Mouse (Mus musculus) olfactory bulb, adult 2 months (tissue): Measurements from ENCODE around the gene Mmp11. TPM values are rescaled to one million over a fixed set of nuclear protein-coding genes. Genes with fewer than 3 reads are reported as not detected.

Experiments
- H3K27ac ChIP-seq: fragments of 200-500 bp; 2 replicates; pipeline ENCODE4 v1.5.1; 2012; ENCODE audit warnings: low read depth, low read length; ENCODE audit not compliant: insufficient read depth
- H3K4me1 ChIP-seq: fragments of 200-500 bp; 2 replicates; pipeline ENCODE4 v1.6.1; 2012; ENCODE audit warnings: low read length; ENCODE audit not compliant: control insufficient read depth, insufficient read depth
- H3K4me3 ChIP-seq: fragments of 200-500 bp; 2 replicates; pipeline ENCODE4 v1.5.1; 2012; ENCODE audit warnings: mild to moderate bottlenecking, low read depth, low read length, moderate library complexity; ENCODE audit not compliant: insufficient read depth
- CTCF ChIP-seq: fragments of 200-500 bp; IDR thresholded peaks from 2 replicates; pipeline ENCODE4 v1.5.1; 2012; ENCODE audit warnings: low read depth, mild to moderate bottlenecking, low read length, moderate library complexity; ENCODE audit not compliant: insufficient read depth
- POLR2A ChIP-seq: fragments of 200-500 bp; IDR thresholded peaks from 2 replicates; pipeline ENCODE4 v1.6.1; 2012; ENCODE audit warnings: mild to moderate bottlenecking, low read depth, low read length, moderate library complexity; ENCODE audit not compliant: insufficient read depth
- WGBS: fragments of 180-500 bp; shearing (Covaris S2); methylation state at CpG from one replicate; pipeline ENCODE4 v1.1.7; 2018; 5-methylcytosine and 5-hydroxymethylcytosine counted together
- polyA plus RNA-seq: library from polyadenylated mRNA; stranded (reverse); fragments of >200 nt; gene quantifications from 2 replicates; pipeline ENCODE4 v1.2.4, GENCODE M21; 2012; ENCODE audit warnings: low replicate concordance; ENCODE audit not compliant: missing spikeins, insufficient read depth, insufficient read length

Gene Mmp11
- polyA plus RNA-seq, 1 experiment, result not detected

- WGBS, result 14% methylated on average over 23 of the region's 23 CpGs
- peak overlapping the region; percentile 36 for H3K4me3 ChIP-seq
- H3K27ac ChIP-seq, result no peak overlapping the region
- H3K4me1 ChIP-seq, result peaks cover 16% of the 10 kb centered on the region
- TF ChIP-seq POLR2A, result no peak
- TF ChIP-seq CTCF, result no peak
These were observed 14.5 kb upstream of the Mmp11 start for GRCm38 (mm10) chr10:75950791-75951210.

GRCm38 (mm10) chr10:75949053-75950045, 13.1 kb upstream of the Mmp11 start:
- H3K27ac ChIP-seq, result no peak overlapping the region
- TF ChIP-seq POLR2A (no peak), CTCF (no peak)
- 89% methylated on average over 22 of the region's 22 CpGs for WGBS
- peaks cover 14% of the 10 kb centered on the region for H3K4me1 ChIP-seq
- H3K4me3 ChIP-seq, result no peak overlapping the region

- TF ChIP-seq CTCF (no peak), POLR2A (no peak)
- peaks cover 12% of the 10 kb centered on the region for H3K4me1 ChIP-seq
- no peak overlapping the region for H3K27ac ChIP-seq
- WGBS, result 84% methylated on average over 5 of the region's 5 CpGs
- H3K4me3 ChIP-seq, result no peak overlapping the region
These were observed 11.8 kb upstream of the Mmp11 start for GRCm38 (mm10) chr10:75948079-75948478.

GRCm38 (mm10) chr10:75945896-75946295, 9.6 kb upstream of the Mmp11 start:
- 90% methylated on average over 7 of the region's 7 CpGs for WGBS
- H3K27ac ChIP-seq, result no peak overlapping the region
- H3K4me3 ChIP-seq, result no peak overlapping the region
- H3K4me1 ChIP-seq, result peaks cover 9% of the 10 kb centered on the region
- TF ChIP-seq POLR2A, result no peak
- no peak for TF ChIP-seq CTCF

- Histone ChIP-seq H3K4me1 (peaks cover 9% of the 10 kb centered on the region), H3K27ac (no peak overlapping the region), H3K4me3 (no peak overlapping the region)
- TF ChIP-seq CTCF (no peak), POLR2A (no peak)
- WGBS, result 91% methylated on average over 7 of the region's 7 CpGs
These were observed 8.9 kb upstream of the Mmp11 start for GRCm38 (mm10) chr10:75945213-75945612.

GRCm38 (mm10) chr10:75944066-75944772, 7.9 kb upstream of the Mmp11 start:
- Histone ChIP-seq H3K4me3 (no peak overlapping the region), H3K4me1 (peaks cover 13% of the 10 kb centered on the region), H3K27ac (peak overlapping the region; percentile 23)
- WGBS, result 14% methylated on average over 11 of the region's 11 CpGs
- TF ChIP-seq CTCF (no peak), POLR2A (no peak)

- TF ChIP-seq CTCF, result no peak
- TF ChIP-seq POLR2A, result no peak
- Histone ChIP-seq H3K4me3 (no peak within 1 kb of the TSS), H3K4me1 (peaks cover 15% of the 10 kb centered on the region), H3K27ac (peak within 1 kb of the TSS; percentile 23)
- 85% methylated on average over 15 of the region's 15 CpGs for WGBS
These were observed 6.6 kb upstream of the Mmp11 start, which contains the start of gene Vpreb3 for GRCm38 (mm10) chr10:75942736-75943477. Gene Vpreb3, plus strand, starts transcription at chr10:75943057.

- Histone ChIP-seq H3K27ac (no peak overlapping the region), H3K4me1 (peaks cover 24% of the 10 kb centered on the region), H3K4me3 (no peak overlapping the region)
- TF ChIP-seq CTCF, result no peak
- no peak for TF ChIP-seq POLR2A
- 78% methylated on average over 9 of the region's 9 CpGs for WGBS
These were observed 4.9 kb upstream of the Mmp11 start for GRCm38 (mm10) chr10:75941042-75941824.
